Mouse (Mus musculus) gastrocnemius, adult 8-10 months (tissue): ENCODE measurements around the gene Cs. TPM values are rescaled to one million over a fixed set of nuclear protein-coding genes. Genes with fewer than 3 reads are reported as not detected.

Experiments
- DNase-seq, 2 experiments: peaks; one replicate each; pipeline ENCODE4 v3.0.0; 2022; ENCODE audit warnings: low spot score in 2 of 2
- total RNA-seq, 4 experiments: library from RNA; stranded (reverse); gene quantifications; 2 replicates each; pipeline ENCODE4 v1.2.4; 2022

The Cs gene
- total RNA-seq = 100 to 1,000 TPM; 491 to 577 (median 541) TPM

- DNase-seq = peak; percentile 92 to 95
Measured at GRCm38 (mm10) chr10:128337306-128338181, at the start of gene Cs. Cs (plus strand) TSS chr10:128337734.

- DNase-seq = peak in 1 of 2 experiments; percentile 50
Measured at GRCm38 (mm10) chr10:128290594-128290993, 46.9 kb upstream of the Cs start.

DNA sequence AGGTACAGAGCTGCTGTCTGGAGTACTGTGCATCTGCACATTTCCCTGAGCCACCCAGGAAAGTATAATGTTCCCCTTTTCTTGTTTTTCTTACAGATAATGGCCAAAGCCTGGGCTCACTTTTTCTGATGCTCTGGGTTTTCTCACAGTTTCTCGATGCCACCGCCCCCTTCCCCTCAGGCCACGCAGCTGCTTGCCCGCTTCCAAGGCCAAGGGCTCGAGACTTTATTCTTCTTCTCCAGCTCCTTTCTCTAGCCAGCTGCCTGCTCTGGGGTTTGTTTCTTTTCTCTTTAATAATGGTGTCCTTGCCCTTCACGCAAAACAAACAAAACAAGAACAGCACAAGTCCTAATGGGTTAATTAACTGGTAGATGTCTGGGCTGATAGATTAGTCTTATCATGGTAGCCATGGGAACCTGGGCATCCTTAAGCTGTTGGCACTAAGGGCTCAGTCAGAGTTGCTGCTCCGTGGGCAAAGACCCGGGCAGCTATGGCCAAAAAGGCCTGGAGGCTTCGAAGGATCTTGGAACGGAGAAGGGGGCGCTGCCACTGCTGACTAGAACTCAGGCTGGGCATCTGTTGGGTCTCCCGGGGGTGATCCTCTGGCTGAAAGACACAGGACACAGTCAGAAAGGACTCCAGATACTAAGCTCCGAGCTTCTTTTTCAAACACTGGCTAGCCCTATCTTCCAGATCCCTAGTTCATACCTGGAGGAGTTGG, 41.0 kb upstream of the Cs start:
- no peak for DNase-seq

GRCm38 (mm10) chr10:128297221-128297620, 40.3 kb upstream of the Cs start:
- no peak for DNase-seq

- no peak for DNase-seq
Measured at GRCm38 (mm10) chr10:128297622-128298021, 39.9 kb upstream of the Cs start.

DNA sequence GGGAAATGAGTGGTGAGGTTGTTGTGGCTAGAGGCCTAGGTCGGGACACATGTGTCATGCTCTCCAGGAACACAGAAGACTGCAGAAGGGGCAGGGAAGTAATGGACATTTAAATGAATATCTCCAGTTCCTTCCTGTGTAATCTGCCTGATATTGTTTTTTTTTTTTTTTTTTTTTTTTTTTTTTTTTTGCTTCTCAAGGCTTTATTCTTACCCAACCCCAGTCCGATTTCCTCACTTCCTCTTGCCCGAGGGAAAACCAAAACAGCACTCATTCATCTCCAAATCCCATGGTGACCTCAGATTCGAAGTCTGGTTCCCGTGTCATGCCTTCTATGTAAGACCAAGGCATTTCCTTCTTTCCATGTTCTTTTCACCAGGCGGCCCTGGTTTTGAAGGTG, 39.3 kb upstream of the Cs start:
- DNase-seq = no peak

DNA sequence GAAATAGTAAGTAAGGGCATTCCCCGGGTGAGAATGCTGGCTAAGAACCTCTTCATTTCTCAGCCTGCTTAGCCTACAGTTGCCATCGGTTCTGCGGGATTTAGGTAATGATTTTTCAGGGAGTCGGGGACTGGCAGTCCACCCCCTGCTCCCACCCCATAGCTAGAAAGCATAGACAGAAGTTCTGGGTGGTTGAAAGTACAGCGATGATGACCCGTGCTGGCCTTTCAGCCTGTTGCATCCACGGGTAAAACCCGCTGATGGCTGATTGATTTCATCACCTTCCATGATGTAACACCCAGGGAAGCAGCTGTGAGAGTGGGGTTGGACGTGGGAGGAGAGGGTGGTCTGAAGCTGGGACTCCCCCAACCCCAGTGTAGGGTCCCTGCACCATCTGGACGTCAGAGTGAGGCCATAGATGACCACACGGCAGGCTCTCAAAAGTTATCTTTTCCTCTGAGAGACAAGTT, 38.8 kb upstream of the Cs start, which contains the start of gene Il23a:
Il23a (minus strand) TSS at position 51 of the 470 bp plus-strand sequence.
- no peak for DNase-seq

DNA sequence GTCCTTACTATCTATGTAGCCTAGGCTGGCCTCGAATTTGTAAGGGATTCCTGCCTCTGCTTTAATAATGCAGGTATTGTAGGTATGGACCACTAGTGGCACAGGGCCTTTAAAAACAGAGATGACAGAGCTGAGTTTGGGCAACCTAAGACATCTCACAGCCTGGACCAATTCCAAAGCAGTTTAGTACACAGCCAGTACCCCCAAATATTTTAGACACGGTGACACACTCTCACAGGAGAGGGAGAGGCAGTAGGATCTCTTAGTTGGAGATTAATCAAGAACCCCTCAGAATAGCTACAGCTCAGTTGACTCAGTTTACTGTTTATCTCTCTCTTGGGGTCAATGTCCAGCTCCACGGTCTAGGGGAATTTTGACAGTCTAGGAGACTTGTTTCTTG, 35.2 kb upstream of the Cs start:
- DNase-seq = no peak

DNA sequence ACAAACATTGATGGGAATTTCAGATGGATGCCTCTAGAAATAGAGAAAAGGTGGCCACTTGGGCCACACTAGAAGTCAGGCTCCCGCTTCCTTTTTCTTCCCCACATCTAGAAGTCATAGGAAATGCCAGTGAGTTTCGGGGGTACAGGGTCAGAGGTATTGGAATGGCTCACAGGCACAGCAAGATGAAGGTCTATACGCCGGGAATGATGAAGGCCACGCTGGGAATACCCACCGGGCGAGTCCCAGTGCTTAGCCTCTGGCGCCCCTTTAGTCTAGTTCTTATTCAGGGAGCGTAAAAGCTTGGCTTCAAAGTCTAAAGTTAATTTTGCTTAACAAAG, 34.8 kb upstream of the Cs start:
- no peak for DNase-seq

GRCm38 (mm10) chr10:128303126-128304021, 34.2 kb upstream of the Cs start, which contains the start of gene Pan2:
Pan2 (plus strand) TSS chr10:128303335.
- peak; percentile 99 for DNase-seq

DNA sequence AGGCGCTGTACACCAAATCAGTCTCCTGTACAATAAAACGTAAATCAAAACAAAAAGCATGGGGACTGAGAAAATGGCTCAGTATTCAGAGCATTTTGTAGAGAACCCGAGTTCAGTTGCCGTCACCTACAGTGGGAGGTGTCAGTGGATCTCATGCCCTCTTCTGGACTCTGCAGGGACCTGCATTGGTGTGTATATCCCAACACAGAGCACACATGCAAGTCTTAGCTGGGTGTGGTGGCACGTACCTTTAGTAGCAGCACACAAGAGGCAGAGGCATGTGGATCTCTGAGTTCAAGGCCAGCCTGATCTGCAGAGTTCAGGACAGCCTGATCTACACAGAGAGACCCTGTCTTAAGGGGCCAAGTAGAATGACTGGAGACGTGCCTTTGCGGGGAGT, 27.9 kb upstream of the Cs start:
- no peak for DNase-seq

DNA sequence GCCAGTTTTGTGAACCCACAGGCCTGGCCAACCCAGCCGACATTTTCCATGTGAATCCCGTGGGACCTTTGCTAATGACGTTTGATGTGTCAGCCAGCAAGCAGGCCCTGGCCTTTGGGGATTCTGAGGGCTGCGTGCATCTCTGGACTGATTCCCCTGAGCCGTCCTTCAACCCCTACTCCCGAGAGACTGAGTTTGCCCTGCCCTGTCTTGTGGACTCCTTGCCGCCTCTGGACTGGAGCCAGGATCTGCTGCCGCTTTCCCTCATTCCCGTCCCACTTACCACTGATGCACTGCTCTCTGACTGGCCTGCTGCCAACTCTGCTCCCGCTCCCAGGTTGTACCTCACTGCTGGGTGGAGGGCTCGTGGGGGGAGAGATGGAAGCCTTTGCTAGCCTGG, 27.4 kb upstream of the Cs start:
- no peak for DNase-seq

DNA sequence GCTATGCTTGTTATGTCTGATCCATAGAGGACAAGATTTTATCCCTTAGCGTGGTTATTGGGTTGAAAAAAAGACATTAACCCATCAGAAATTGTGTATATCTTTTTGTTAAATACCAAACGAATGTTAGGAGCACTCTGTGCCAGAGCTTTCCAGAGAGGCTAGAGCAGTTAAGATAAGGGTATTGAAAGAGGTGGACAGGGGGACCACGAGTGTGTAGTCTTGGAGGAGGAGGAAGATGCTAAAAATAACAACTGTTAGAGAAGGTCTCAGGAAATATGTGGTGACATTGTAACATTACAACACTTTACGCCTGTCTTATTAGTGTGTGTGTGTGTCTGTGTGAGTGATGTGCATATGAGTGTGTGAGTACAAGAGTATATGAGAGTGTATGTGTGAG, 26.6 kb upstream of the Cs start:
- no peak for DNase-seq

DNA sequence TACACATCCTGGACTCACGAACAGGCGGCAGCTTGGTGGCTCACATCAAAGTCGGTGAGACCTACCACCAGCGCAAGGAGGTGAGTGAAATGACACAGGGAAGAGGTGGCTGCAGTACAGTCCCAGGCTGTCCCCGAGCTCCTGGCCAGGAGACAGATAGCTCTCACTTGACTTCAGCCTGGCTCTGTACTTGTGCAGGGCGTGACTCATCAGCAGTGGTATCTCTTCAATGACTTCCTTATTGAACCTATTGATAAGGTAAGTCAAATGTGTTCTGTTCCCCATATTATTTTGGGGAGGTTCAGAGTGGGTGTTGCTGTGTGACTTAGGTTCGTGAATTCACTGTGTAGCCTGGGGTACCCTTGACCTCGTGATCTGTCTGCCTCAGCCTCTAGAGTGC, 22.0 kb upstream of the Cs start:
- DNase-seq = no peak

- no peak for DNase-seq
Measured at GRCm38 (mm10) chr10:128321641-128322040, 15.9 kb upstream of the Cs start.

DNA sequence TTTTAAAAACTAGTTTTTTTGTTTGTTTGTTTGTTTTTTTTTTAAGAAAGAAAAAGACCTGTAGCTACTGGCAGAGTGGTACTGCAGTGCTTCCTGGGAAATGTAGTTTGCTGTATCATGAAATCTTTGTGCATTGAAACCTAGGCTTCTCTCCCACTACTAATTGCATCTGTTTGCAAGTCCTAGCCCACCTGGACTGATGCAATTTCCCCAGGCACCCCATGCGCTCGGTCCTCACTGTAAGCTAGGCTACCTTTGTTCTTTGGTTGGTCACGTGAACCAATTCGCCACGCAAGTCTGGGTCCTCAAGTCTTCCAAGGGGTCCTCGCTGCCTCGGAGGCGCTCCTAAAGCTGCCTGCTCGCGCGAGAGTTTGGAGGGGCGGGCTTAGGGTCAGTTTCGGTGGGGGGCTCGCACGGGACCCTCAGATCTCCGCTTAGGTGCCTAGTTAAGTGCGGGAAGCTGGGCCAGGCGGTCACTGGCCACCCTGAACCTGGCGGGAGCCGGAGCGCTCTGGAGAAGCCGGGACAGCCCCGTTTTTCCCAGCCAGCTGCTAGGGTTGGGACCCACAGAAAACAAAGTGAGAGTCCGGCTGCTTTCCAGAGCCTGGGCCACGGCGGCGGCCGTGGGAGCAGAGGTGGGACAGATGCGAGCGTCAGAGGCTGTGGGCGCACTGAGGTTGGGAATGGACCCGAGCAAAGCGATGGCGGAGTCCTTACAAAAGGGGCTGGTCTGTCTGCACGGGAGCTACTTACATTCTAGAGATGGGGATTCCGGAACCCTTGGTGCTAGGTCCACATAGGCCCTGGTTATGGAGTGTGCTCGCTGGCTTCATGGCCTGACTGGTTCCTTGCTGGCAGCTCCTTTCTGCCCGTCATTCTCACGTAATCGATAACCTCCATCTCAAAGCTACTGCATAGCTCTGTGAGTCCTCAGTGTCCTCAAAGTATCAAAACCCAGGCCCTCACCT, 15.1 kb upstream of the Cs start, which contains the start of gene Cnpy2:
Cnpy2 (plus strand) TSS at position 319 of the 968 bp plus-strand sequence.
- DNase-seq = peak; percentile 62 to 69

DNA sequence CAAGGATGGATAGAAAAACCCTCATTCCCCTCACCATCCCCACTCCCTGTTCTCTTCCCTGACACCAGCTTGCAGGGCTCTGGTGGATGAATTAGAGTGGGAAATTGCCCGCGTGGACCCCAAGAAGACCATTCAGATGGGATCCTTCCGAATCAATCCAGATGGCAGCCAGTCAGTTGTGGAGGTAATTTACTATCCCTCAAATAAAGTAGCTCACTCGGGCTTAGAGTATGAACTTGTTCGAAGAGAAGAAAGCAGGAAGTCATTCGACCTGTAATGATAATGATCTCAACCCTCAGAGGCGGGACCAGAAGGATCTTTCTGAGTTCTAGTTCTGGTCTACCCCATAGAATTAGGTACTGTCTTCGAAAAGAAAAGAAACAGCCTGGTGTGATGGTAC, 14.0 kb upstream of the Cs start:
- DNase-seq = no peak

- no peak for DNase-seq
Measured at GRCm38 (mm10) chr10:128326825-128327224, 10.7 kb upstream of the Cs start.

DNA sequence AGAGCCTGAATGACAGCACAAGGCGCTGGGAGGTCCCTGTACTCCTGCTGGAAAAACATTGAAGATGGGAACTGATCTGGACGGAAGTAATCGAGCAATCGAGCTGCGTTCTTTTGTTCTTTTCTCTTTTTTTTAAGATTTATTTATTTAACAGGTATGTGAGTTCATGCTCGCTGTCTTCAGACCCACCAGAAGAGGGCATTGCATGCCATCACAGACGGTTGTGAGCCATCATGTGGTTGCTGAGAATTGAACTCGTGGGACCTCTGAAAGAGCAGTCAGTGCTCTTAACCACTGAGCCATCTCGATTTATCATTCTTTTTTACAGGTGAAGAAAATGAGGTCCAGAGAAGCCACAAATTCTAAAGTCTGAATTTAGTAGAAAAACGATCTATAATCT, 9.9 kb upstream of the Cs start:
- DNase-seq = no peak
